Mouse (Mus musculus) cerebellum, adult 2 months (tissue): ENCODE results near the gene Trim34a.

Source experiments
- CTCF ChIP-seq: fragments of 200-500 bp; IDR thresholded peaks from 2 replicates; pipeline ENCODE4 v1.5.1; 2011; ENCODE audit warnings: low read depth, mild to moderate bottlenecking, control low read depth, low read length, moderate library complexity, borderline replicate concordance; ENCODE audit not compliant: insufficient read depth
- POLR2A ChIP-seq: fragments of 200-500 bp; IDR thresholded peaks from 2 replicates; pipeline ENCODE4 v1.6.1; 2011; ENCODE audit warnings: low read length, control low read depth, borderline replicate concordance; ENCODE audit not compliant: insufficient read depth

DNA sequence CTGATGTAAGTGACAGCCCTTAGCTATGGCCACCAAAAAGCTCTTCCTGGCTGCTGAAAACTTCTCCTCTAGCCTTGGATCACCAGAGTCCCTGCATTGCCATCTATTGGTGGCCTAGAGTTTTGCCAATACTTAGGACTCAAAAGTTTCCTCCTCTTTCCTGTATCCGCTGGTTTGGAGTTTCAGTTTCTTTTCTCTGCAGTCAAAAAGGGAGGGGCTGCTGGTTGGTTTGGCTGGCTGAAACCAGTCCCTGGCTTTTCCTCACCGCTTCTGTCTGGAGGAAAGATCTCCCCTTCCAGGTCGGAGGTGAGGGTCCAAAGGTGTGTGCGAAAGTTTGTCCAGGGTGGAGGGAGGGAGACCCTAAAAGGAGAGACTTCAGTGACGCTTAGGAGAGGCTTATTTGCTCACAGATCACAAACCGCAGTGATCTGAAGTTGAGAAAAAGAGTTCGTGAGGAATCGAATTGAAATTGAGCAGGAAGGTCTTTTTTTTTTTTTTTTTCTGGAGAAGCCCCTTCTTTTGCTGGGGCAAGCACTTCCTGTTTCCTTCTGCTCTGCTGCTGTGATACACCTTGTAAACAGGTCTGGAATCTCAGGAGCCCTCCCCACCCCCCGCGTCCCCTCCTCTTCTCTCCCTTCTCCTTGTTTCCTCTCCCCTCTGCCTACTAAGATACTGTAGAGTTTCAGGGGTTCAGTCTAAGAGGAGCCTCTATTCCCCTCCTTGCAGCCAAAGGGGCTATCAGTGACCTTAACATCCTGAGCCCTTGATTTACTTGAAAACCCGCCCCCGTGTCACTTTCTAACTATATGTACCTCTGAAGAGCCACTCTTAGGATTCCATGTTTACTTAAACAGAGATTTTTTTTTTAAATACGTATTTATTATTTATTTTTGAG, at the start of gene Trim34a:
- TF ChIP-seq CTCF (no peak), POLR2A (no peak)
